Mouse (Mus musculus): ENCODE data around the gene Tnfrsf12a. TPM values are rescaled to one million over a fixed set of nuclear protein-coding genes. Genes with fewer than 3 reads are reported as not detected.

The Tnfrsf12a gene
- total RNA-seq (2021) = 10 to 100 TPM in 1 of 2 experiments, 1 to 10 TPM in 1; 9.5 to 10.1 TPM
- long read RNA-seq, experiment 1, transcript Tnfrsf12a-201 (4 exons, 984 nt) = major isoform, 6 of 6 reads
- long read RNA-seq, experiment 1, partial matches to known transcripts = 0 of 6 reads
- long read RNA-seq, experiment 1, other reads (novel, unspliced or antisense) = 0 of 6 reads
- long read RNA-seq, experiment 2, transcript Tnfrsf12a-201 (4 exons, 984 nt) = major isoform, 7 of 8 reads
- long read RNA-seq, experiment 2, partial matches to known transcripts = 0 of 8 reads
- long read RNA-seq, experiment 2, other reads (novel, unspliced or antisense) = 1 of 8 reads

- peak; percentile 71 to 84 for DNase-seq (ENCODE audit: low spot score in 2 of 2)
Measured at GRCm38 (mm10) chr17:23677236-23677679, at the start of gene Tnfrsf12a. Gene Tnfrsf12a (minus strand): TSS chr17:23677468.

- DNase-seq (ENCODE audit: low spot score in 2 of 2) = peak; percentile 34 to 69
Measured at GRCm38 (mm10) chr17:23726758-23727142, 49.5 kb upstream of the Tnfrsf12a start.

GRCm38 (mm10) chr17:23725999-23726757 is 48.9 kb upstream of the Tnfrsf12a start, which contains the start of gene Pkmyt1:
Gene Pkmyt1 (plus strand): TSS chr17:23726336.
- DNase-seq (ENCODE audit: low spot score in 2 of 2) = peak; percentile 91 to 94

DNA sequence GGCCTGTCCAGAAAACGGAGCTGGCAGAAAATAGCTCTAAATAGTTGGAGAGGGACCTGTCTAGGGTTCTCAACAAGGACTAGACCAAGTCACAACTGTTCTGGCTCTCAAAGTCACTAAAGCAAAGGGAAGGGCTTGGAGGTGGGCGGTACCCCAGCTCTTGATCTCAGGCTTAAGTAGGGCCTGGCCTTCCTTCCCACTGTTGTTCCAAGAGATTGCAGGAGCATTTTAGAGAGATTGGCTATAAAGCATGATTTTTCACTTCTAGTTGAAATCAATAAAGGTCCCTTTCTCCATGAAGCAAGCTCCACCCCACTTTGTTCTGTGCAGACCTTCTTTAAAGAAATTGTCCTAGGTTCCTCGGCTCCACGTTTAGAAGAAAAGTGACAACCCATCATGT is 48.2 kb upstream of the Tnfrsf12a start:
- DNase-seq (ENCODE audit: low spot score in 2 of 2) = no peak

DNA sequence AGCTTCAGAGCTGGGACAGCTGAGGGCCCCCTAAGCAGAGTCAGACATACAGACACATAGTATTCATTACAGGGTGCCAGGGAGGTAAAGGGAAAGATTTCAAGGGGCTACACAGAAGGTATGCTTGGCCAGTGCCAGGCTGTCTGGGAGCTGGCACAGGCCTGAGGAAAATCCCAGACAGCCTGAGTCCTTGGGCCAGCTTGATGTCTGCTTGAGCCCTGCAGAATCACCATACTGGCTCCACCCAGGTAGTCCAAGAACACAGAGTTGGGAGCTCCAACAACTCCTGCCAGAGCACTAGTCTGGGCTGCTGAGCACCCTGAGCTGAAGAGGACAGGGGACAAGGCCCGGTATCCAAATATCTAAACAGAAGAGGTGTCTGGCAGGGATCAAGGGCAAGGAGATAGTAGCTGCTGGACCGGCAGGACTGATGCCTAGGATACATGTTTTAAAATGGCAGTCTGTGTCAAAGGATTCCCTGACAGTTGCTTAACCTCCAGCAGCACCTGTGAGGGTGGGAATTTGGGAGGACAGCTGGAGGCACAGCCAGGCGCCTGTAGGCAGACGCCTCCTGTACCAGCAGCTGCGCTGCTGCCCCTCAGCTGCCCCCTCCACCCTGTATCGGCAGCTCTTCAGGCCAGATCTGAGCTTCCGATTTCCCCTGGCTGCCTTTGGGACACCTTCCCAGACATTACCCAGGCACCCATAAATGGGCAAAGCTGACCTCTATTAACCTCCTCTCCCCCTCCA is 45.3 kb upstream of the Tnfrsf12a start, which contains the start of gene 1520401A03Rik:
1520401A03Rik (minus strand) TSS at position 408 of the 750 bp plus-strand sequence.
- no peak for DNase-seq (ENCODE audit: low spot score in 2 of 2)

GRCm38 (mm10) chr17:23721886-23722285 is 44.6 kb upstream of the Tnfrsf12a start:
- no peak for DNase-seq (ENCODE audit: low spot score in 2 of 2)

DNA sequence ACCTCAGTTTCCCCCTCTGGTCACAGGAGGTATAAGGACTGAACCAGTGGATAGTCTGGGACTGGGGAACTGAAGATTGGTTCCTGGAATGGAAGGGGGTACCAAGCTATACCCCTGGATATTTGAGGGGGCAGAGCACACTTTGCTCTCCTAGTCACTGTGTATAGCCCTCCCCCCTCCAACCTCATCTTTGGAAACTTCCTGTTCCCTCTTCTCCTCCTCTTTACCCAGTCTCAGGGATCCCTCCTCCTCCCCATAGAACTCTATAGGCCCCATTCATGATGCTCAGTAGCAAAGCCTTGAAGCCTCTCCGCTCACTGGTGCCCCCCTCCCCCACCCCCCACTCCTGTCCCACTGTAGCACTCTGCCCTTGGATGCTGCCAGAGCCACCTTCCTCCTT is 42.2 kb upstream of the Tnfrsf12a start:
- DNase-seq (ENCODE audit: low spot score in 2 of 2) = no peak

GRCm38 (mm10) chr17:23717003-23717402 is 39.7 kb upstream of the Tnfrsf12a start:
- DNase-seq (ENCODE audit: low spot score in 2 of 2) = no peak

DNA sequence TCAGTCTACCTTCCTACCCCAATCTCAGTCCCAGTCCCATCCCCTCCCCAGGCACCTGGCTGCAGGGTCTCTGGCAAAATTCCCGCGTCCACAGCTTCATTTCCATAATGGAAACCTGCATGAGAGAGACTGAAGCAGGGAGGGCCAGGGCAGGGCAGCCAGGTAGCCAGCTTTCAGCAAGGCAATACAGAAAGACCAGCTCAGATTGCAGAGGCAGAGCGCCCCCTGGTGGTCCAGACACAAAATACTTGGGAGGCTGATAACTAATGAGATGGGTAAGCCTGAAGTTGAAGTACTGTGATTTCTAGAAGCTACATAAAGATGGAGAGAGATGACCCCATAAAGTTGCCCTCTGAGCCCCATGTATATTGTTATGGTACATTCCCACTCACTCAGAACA is 28.9 kb upstream of the Tnfrsf12a start:
- peak; percentile 63 to 76 for DNase-seq (ENCODE audit: low spot score in 2 of 2)

DNA sequence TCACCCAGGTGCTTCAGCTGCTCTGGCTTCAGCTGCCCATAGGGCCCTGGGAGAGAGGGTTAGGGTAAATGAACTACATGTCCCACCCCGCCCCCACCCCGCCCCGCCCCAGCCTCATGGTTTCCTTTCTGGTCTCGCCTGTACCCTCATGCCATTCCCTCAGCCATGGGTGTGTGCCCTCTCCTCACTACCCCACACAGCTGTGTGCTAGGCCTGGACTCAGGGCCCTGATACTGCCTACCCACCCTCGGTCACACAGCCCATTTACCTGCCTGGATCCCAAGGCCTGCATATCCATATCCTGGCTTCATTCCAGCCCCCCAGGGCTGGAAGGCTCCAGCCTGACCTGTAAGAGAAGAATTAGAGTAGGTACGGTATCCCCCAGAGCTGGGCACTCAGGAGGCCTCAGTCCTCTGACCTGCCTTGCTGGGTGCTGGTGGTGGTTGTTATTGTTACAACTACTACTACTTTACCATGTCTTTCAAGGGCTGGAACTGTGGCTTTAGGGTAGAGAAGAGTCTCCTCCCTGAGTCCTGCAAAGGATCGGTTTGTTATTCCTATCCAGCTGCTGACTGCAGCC is 28.3 kb upstream of the Tnfrsf12a start:
- DNase-seq (ENCODE audit: low spot score in 2 of 2) = no peak

DNA sequence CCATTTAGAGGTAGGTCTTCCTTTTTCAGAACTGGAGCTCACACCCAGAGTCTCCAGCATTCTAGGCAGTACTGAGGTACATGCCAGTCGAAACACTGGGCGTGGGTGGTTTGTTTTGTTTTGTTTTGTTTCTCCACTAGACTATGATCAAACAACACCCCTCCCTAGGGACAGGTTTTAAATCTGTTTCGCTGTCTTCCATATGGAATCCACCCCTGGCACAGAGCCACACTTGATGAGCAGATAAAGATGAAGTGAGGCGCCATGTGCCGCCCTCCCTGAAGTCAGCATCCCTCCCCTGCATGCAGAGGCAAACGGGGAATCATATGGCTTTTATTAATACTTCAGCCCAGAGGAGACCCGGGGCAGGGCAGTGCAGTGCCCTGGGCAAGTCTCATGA is 27.5 kb upstream of the Tnfrsf12a start:
- peak in 1 of 2 experiments; percentile 26 for DNase-seq (ENCODE audit: low spot score in 2 of 2)

DNA sequence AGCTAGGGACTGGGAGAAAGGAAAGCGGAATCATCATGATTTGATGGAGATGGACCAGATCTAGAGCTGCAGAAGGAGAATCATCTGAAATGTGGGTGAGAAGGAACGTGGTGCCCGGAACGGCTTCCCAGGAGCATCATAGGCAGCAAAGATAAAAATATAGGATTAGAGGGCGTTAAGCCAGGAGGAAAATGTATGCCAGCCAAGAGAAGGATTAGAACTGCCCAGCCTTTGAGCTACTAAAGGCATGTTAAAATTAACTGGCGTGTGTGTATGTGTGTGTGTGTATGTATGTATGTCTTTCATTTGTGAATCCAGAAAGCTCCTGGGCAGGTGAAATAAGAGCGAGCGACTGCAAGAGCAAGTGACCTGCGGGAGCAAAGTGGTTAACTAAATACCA is 26.0 kb upstream of the Tnfrsf12a start:
- DNase-seq (ENCODE audit: low spot score in 2 of 2) = no peak

DNA sequence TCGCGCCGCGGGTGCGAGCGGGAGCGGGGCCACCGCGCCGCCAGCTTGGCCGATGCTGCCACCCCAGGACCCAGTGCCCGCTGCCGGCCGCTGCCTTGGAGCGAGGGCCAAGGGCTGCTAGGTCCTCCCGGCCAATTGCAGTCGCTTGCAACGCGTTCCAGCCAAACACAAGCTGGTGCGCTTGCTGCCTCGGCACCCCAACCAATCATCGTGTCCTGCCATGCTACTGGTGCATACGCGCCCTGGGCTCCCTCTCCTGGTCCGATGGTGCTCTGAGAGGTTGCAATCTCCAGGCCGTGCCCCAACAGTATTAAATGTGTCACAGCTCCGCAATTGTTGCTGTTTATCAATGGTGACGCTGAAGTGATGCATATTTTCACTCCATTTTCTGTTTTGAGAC is 22.8 kb upstream of the Tnfrsf12a start:
- peak; percentile 83 to 93 for DNase-seq (ENCODE audit: low spot score in 2 of 2)

DNA sequence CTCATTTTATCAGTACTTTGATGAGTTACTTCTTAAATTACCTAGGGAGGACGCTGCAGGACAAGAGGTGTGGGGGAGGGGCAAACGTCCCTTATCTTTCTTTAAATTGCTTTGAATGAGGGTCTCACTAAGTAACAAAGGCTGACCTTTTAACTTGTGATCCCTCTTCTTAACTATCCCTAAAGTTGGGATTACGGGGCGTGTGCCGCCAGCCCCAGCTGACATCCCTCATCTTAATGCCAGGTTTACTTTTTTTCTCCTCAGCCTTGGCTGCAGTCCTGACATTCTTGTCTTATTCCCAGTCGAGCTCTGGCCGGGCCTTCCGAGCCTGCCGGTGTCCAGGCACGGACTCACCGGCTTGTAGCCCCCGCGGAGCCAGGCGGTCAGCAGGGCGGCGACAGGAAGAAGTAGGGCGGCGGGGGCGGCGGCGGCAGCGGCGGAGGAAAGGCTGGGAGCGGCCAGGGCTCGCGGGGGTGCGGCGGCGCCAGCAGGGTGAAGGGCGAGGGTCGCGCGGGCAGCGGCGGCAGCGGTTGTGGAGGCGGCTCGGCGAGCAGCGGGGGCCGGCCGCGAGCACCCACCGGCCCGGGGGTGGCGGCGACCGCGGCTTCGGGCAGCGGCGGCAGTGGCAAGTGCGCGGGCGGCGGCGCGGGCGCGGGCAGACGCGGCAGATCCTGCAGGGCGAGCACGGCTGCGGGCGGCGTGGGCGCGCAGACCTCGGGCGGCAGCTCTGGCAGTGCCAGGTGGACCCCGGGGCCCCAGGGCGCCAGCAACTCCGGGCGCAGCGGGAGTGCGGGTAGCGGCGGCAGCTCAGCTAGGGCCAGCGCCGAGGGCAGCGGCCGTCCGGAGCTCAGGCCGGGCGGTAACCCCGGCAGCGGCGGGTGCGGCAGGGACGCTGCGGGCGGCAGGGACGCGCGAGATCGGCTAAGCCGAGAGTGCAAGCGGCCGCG is 22.1 kb upstream of the Tnfrsf12a start:
- peak in 1 of 2 experiments; percentile 17 for DNase-seq (ENCODE audit: low spot score in 2 of 2)

GRCm38 (mm10) chr17:23695801-23696200 is 18.5 kb upstream of the Tnfrsf12a start:
- no peak for DNase-seq (ENCODE audit: low spot score in 2 of 2)

- no peak for DNase-seq (ENCODE audit: low spot score in 2 of 2)
Measured at GRCm38 (mm10) chr17:23694491-23694890, 17.2 kb upstream of the Tnfrsf12a start.

DNA sequence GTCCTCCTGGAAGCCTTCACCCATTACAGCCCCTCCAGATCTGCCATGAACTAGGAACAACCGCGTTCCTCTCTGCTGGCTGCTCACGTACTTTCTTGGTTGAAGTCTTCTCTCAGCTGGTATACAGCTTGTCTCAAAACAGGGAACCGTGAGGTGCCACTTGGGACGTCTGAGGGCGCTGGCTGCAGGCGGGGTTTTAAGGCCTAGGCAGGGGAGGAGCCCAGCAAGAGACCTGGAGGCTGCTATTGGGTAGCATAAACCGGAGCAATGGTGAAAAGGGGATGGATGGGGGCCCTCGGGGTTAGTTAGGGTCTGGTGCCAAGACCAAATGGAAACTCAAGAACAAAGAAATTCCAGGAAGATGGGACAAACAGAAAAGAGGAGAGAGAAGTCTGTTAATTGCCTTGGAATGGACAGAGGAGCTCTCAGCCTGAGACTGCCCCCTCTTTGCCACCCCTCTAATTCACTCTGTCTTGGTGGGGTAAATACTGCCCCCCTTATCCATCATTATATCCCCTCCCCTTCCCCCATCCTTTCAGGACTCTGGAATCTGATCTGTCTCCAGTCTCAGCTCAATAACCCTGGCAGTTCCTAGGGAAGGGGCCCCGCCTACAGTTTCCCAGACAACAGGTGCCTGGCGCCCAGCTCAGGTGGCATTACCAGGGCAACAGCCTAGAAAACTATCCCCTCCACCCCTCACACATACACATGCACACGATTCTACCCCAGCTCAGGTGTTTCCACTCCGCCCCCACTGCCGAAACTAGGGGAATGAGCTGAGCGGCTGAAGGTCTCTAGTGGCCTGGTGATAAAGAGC is 6.8 kb upstream of the Tnfrsf12a start, which contains the start of gene Cldn9:
Cldn9 (minus strand) TSS at position 171 of the 817 bp plus-strand sequence.
- no peak for DNase-seq (ENCODE audit: low spot score in 2 of 2)

- no peak for DNase-seq (ENCODE audit: low spot score in 2 of 2)
Measured at GRCm38 (mm10) chr17:23683226-23683625, 6.0 kb upstream of the Tnfrsf12a start.

GRCm38 (mm10) chr17:23682530-23682929 is 5.3 kb upstream of the Tnfrsf12a start:
- no peak for DNase-seq (ENCODE audit: low spot score in 2 of 2)
